1 mouse cellular context compared by ENCODE assay signal in the genomic region with DNA sequence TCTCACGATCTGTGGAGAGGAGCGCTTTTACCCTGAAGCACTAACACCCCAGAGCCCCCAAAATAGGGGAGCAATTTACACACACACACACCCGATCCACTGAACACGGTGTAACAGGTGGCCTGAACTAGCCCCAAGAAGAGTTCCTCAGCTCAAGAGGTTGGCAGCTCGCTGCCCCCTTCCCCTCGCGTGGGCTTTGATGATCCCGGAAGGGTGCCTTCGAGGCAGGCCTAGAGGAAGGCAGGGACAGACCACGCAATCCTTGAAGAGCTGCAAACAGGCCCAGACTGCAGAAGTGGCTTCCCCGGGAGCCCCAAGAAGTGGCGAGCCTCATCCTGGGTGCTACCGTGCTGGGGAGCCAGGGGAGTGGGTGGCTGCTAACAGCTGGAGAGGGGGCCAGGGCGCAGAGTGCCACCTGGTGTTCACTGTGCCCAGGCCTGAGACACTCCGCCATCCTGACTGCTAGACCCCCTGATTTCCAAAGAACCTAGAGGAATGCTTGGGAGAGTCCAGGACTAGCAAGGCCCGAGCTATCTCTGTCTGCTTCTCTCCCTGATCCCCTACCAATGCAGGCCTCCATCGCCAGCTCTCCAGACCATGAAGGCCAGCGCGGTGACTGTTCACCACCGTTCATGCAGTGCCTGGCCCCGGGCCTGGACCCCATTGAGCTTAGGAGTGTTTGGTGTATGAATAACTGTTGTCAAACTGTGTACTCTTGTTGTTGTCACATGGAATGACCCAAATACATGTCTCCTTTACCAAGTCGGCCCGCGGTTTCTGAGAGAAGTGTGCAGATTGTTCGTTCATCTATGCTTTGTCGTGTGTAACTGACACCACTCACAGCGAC.
TF ChIP-seq lines count a peak whose summit lies in the region.

No protein-coding gene starts in this region.

TF ChIP-seq in MEL, 35 proteins besides CTCF, POLR2A, EP300 and RAD21:
- TF ChIP-seq SMC3 (IDR thresholded peaks at IDR 0.05; ENCODE audit: low read depth, low read length) (0 out of 2 replicates have a peak, but pooled peaks have one; percentile 14), JUND (IDR thresholded peaks at IDR 0.05; ENCODE audit: low read depth, low read length) (no peak)
